Mouse (Mus musculus) adrenal gland, postnatal 14 days (tissue): Measurements from ENCODE around the gene 6030408B16Rik. TPM values are rescaled to one million over a fixed set of nuclear protein-coding genes. Genes with fewer than 3 reads are reported as not detected.

Experiments used
- DNase-seq: peaks from one replicate; pipeline ENCODE4 v3.0.0; 2021; ENCODE audit warnings: mixed read lengths
- total RNA-seq: library from RNA; stranded (reverse); gene quantifications from 2 replicates; pipeline ENCODE4 v1.2.3, GENCODE M21; 2021

Gene 6030408B16Rik
- total RNA-seq, 1 experiment from 2014 or later = 2.1 TPM

DNA sequence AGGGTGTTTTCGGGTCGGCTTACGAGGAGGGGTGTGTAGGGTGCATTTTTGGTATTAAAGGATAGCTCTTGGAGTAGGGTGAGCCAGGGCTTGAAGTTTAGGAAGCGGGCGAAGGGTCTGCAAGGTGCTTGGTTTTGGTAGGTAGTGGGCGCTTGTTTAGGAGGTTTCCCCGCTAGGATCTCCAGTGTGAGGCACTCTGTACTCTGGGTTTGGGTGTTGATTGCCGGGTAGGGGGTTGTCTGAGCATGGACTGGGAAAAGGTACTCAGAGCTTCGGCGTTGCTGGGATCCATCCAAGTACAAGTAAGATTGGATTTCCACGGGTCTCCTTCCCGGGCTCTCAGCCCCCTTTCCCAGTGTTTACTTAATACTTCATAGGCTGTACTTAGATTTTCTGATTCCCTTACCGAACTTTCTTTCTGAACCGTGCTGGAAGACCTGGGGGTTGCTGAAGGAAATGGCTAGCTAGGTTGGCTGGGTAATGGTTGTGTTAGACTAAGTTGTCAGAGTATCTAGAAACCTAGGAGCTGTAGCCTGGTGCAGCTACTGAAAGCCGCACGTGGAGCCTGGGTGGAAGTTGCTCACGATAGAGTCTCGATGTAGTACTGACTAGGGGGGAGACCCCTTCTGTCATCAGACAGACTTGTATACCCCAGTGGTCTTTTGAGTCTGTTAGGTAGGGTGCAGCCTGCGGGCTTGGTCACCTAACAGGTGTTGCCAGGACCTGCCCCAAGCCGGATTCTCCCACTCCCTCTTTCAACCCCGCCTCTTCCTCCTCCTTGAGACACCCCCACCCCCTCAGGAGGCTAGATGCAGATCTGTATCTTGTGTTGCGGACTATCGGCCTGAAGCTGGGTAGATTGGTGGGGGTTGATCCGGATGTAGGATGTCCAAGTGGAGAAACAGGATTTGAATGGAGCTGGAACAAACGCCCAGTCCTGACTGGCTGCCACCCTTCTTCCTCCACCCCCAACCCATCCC, 25.7 kb upstream of the 6030408B16Rik start:
- peak; percentile 56 for DNase-seq

- DNase-seq = no peak
These were observed 22.8 kb upstream of the 6030408B16Rik start for GRCm38 (mm10) chr15:101270101-101270820.

DNA sequence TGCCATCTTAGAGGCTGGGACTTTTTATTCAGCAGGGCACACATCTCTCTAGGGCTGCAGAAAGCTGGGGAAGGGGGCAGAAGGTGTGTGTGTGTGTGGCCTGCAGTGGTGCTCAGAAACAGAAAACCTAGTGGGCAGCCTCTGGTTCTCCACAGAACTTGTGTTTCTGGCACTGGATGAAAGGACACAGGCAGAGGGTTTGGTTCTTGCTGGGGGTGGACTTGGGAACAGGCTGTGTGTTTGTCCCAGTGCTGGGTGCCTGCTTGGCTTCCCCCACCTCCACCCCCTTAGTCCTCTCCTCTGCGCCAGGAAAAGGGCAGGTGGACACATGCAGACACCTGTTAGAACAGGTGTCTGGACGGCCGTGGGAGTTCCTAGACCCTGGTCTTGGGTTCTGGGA, 21.9 kb upstream of the 6030408B16Rik start:
- no peak for DNase-seq

DNA sequence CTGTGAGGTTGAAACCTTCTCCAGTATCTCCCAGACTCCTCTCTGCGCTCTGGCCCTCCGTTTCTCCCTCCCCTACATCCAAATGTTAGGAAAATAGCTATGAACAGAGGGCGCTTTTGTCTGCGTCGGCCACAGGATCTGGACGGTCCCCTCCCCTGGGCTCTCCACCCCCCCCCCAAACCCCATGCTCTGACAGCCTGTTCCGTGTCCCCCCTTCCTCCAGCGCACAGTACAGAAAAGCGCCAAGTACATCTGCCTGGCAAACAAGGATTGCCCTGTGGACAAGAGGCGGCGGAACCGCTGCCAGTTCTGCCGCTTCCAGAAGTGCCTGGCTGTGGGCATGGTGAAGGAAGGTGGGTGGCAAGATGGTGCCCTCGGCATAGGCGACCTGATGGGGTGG, 21.5 kb upstream of the 6030408B16Rik start:
- no peak for DNase-seq

- DNase-seq = no peak
These were observed 18.6 kb upstream of the 6030408B16Rik start for GRCm38 (mm10) chr15:101274380-101274779.

- DNase-seq = no peak
These were observed 15.6 kb upstream of the 6030408B16Rik start for GRCm38 (mm10) chr15:101277351-101277899.

DNA sequence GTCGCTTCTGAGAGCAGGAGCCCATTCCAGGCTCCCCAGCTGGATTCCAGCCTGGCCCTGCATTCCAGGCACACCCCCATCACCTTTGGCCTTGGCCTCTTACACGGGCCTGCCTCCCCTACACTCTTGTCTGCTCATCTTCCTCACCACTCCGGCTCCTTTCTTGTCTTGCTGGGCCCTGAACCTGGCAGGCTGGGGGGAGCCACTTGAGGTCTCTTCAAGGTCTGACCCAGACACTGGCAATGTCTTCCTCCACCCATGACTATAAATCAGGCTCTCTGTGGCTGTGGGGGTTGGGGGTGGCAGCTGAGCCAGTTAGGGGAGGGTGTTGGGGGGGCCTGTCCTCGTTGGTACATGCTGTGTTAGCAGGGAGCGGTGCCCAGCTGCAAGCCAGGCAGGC, 14.4 kb upstream of the 6030408B16Rik start:
- peak; percentile 57 for DNase-seq

- peak; percentile 92 for DNase-seq
These were observed 13.5 kb upstream of the 6030408B16Rik start for GRCm38 (mm10) chr15:101279430-101279999.

DNA sequence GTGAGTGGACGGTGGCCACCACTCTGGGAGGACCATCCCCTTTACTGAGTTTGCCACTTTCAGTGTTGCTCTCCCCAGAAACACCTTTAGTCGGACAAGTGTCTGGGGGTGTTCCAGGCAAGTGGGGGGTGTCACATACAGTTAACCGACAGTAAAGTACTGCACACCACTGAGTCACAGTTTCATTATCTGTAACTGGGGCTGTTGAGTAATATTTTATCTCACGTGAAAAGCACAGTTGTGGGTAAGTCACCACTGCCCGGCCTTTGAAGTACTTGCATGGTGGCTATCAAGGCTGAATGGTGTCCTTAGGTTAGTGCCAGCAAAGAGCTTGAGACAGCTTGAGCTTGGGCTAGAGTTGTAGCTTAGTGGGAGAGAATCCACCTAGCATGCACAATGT, 10.5 kb upstream of the 6030408B16Rik start:
- DNase-seq = peak; percentile 70

GRCm38 (mm10) chr15:101283183-101283910, 9.7 kb upstream of the 6030408B16Rik start:
- peak; percentile 75 for DNase-seq

- peak; percentile 94 for DNase-seq
These were observed 8.9 kb upstream of the 6030408B16Rik start, which contains the start of gene Atg101 for GRCm38 (mm10) chr15:101283911-101284750. Gene Atg101, plus strand, starts transcription at chr15:101284272.

GRCm38 (mm10) chr15:101286129-101286770, 6.8 kb upstream of the 6030408B16Rik start:
- DNase-seq = peak; percentile 64

DNA sequence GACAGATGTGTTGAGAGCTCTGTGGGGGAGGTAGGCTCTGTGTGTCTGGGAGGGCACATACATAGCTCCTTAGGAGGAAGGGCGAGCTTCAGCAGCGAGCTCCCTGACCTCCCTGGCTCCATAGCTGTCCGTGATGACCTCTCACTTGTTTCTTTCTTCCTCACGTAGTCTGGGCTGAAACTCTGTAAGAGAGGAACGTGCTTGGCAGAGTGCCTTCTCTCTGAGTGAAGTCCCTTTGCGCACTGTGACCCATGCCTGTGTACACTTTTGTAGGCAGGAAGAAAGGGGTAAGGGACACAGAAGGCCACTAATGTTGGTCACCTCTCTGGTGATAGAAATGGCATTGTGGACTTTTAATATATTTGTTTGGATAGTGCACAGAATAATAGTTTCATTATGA, 5.7 kb upstream of the 6030408B16Rik start:
- DNase-seq = peak; percentile 31

- DNase-seq = no peak
These were observed 2.7 kb upstream of the 6030408B16Rik start for GRCm38 (mm10) chr15:101290354-101290753.

- DNase-seq = peak; percentile 68
These were observed 1.0 kb upstream of the 6030408B16Rik start for GRCm38 (mm10) chr15:101292012-101292411.

GRCm38 (mm10) chr15:101294028-101294894, 1.2 kb downstream of the 6030408B16Rik start:
- DNase-seq = no peak

DNA sequence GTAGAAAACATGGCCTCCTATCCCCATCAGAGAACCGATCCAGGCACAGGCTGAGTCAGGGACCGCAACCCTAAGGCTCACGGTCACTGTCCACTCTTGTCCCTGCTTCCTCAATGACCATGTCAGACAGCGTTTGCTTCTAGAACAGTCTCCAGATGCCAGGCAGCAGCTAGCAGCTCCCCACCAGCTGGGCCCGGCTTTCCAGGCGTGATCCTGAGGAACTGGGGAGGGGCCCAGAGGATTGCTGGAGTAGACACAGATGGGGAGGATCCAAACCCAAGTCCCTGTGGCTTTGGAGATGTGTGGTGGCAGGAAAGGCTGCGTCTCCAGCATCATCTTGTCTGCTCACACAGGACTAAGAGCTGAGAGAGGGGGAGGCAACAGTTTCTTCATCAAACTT, 2.1 kb downstream of the 6030408B16Rik start:
- no peak for DNase-seq

DNA sequence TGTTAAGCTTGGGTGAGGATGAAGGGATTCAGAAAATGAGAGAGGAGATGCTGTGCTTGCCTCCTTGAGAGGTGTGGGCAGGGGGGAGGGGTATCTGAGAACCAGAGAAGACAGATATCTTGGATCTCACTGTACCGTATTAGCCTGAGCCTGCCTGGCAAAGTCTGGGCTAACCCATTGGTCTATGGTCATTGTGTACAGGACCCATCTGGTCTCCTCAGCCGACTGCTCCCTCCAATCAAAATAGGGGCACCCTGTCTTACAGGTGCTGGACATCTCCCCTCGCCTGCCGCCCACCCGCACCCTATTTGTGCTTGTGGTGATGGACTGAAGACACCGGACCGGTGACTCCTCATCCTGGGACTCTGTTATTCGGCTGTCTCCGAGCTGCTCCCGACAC, 2.6 kb downstream of the 6030408B16Rik start:
- no peak for DNase-seq

DNA sequence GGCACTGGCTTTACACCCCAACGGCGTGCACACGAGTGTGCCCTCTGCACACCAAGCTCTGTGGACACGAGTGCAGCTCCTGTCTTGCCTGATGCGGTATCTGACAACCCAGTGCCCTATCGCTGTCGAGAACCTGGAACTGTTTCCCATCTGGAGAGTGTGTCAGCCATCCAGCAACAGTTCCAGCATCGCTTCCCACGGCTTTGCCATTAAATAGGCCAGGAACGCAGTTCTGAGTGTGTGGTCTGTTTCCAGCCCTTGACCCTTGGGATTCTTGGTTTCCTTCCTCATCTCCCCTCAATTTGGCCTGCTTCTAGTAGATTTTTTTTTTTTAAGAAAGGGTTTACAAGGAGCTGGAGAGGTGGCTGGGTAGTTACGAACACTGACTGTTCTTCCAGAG, 3.1 kb downstream of the 6030408B16Rik start:
- DNase-seq = no peak
